Mouse (Mus musculus) intestine, postnatal 0 days (tissue): ENCODE measurements at regions not wholly inside any gene's neighbourhood (a gene's known extent, or its start where the extent isn't known, plus 50 kb on each side); places are given as distances from the start of the nearest gene placed in this dataset.

Experiments
- ATAC-seq: fragments of 200-750 bp; cut with Nextera tagmentation; 2 replicates; pipeline ENCODE4 v1.8.0; 2017; ENCODE audit warnings: mild to moderate bottlenecking, moderate TSS enrichment, moderate library complexity
- H3K27ac ChIP-seq: fragments of 300-500 bp; sonication (generic); 2 replicates; pipeline ENCODE4 v1.5.1; 2014; ENCODE audit warnings: mild to moderate bottlenecking, low read depth, low read length, moderate library complexity
- H3K27me3 ChIP-seq: fragments of 300-500 bp; sonication (generic); replicated peaks from 2 replicates; pipeline ENCODE4 v1.6.1; 2014; ENCODE audit warnings: low read length, mixed read lengths; ENCODE audit not compliant: control insufficient read depth, insufficient read depth
- H3K36me3 ChIP-seq: fragments of 300-500 bp; sonication (generic); 2 replicates; pipeline ENCODE4 v1.6.1; 2014; ENCODE audit warnings: mild to moderate bottlenecking, moderate library complexity; ENCODE audit not compliant: control insufficient read depth, insufficient read depth
- H3K4me1 ChIP-seq: fragments of 300-500 bp; sonication (generic); replicated peaks from 2 replicates; pipeline ENCODE4 v1.6.1; 2014; ENCODE audit warnings: antibody characterized with exemption, low read length, mixed read lengths; ENCODE audit not compliant: control insufficient read depth, insufficient read depth
- H3K4me2 ChIP-seq: fragments of 300-500 bp; sonication (generic); replicated peaks from 2 replicates; pipeline ENCODE4 v1.6.1; 2014; ENCODE audit warnings: low read depth, mild to moderate bottlenecking, moderate library complexity
- H3K4me3 ChIP-seq: fragments of 300-500 bp; sonication (generic); 2 replicates; pipeline ENCODE4 v1.5.1; 2014; ENCODE audit warnings: low read depth, low read length
- H3K9ac ChIP-seq: fragments of 300-500 bp; sonication (generic); 2 replicates; pipeline ENCODE4 v1.6.1; 2014; ENCODE audit warnings: mild to moderate bottlenecking, low read depth, low read length
- H3K9me3 ChIP-seq: fragments of 300-500 bp; sonication (generic); 2 replicates; pipeline ENCODE4 v1.6.1; 2016; ENCODE audit warnings: mixed run types; ENCODE audit not compliant: control insufficient read depth
- CTCF ChIP-seq: sonication (generic); IDR thresholded peaks from 2 replicates; pipeline ENCODE4 v1.5.1; 2016; ENCODE audit warnings: low read depth, mild to moderate bottlenecking, control low read depth, antibody characterized with exemption, moderate library complexity
- WGBS: fragments of 180-500 bp; shearing (Covaris S2); extraction: QIAGEN DNeasy Blood & Tissue Kit; methylation state at CpG from one replicate; pipeline ENCODE4 v1.1.7; 2014; 5-methylcytosine and 5-hydroxymethylcytosine counted together

DNA sequence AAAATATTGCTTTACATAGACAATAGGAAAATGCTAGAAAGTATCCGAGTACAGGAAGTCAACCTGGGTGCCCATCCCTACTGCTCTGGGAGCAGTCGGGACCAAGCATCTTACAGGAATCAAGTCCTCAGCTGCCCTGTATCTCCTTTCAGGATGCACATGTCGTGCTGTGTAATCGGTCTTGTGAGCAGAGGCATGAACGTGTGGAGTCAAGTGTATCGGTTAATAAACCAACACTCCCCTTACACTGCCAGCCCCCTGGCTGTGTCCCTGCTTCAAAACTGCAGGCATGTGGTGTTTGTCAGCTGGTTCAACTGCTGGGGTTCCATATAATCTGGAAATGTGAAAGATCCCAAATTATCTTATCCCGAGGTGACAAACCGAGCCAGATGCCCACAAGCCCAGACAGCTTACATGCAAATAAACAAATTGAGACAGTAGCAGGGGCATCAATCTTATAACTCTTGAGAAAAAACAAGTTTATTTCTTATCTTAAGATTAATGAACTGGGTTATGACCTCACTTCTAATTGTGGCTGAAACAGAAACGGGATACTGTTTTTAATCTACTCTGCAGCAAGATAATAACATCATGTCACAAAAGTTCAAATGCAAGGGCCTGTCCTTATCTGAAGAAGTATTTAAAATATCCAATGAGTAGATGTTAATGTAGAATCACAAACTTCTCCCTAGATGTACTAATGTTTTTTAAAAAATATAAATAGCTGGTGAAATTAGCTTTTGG lies 193.6 kb downstream of the Qdpr start:
- no peak overlapping the region for H3K9ac ChIP-seq

DNA sequence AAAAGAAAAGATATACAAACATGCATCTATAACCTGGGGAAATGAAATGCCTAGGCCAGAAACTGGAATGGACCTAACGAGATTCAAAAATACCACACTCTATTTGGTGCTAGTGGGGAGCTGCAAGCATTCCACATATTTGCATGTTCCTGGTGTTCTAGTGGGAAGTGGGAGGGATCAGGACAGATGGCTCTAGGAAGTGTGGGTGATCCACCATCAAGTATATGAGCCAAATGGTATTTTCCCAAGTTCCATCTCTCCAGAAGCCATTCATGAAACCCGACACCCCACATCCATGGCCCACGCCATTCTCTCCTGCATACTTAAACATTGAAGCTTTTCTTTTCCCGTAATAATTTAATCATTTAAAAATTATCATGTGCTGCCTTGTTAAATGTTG lies 218.2 kb downstream of the Qdpr start:
- no peak for TF ChIP-seq CTCF
- no peak overlapping the region for H3K4me2 ChIP-seq
- WGBS, result 80% methylated on average over 4 of the region's 4 CpGs

More for the DNA sequence above, 193.6 kb downstream of the Qdpr start:
- ATAC-seq, result no peak
- Histone ChIP-seq H3K4me2 (no peak overlapping the region), H3K4me3 (no peak overlapping the region), H3K4me1 (no peaks in the 10 kb centered on the region), H3K9me3 (no peaks in the 10 kb centered on the region), H3K36me3 (no peaks in the 10 kb centered on the region), H3K27me3 (no peaks in the 10 kb centered on the region), H3K27ac (no peak overlapping the region)
- WGBS, result 58% methylated on average over 9 of the region's 9 CpGs
- TF ChIP-seq CTCF, result no peak

DNA sequence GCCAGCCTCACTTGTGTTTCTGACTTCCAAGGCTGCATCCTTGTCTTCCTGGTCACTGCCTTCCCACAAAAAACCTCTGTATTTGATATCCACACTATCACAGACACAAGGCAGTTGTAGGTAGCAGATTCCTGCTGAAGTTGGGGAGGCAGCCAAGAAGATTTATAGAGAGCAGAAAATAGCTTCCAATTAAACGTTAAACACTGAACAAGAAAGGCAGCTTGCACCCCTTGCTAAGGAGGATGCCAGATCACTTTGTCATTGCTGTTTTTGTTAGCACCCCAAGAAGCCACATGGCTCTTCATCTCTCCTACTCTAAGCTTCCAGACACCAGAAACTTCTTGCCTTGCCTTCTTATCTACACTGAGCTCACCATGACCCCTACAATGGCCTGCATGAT lies 219.9 kb downstream of the Qdpr start:
- WGBS, result 55% methylated on average over 1 of the region's 1 CpGs
- no peaks in the 10 kb centered on the region for H3K4me1 ChIP-seq

More for the DNA sequence above, 218.2 kb downstream of the Qdpr start:
- no peak overlapping the region for H3K4me3 ChIP-seq
- no peak overlapping the region for H3K27ac ChIP-seq
- H3K9me3 ChIP-seq, result no peaks in the 10 kb centered on the region
- no peak overlapping the region for H3K9ac ChIP-seq
- H3K36me3 ChIP-seq, result no peaks in the 10 kb centered on the region
- ATAC-seq, result no peak
- no peaks in the 10 kb centered on the region for H3K4me1 ChIP-seq
- no peaks in the 10 kb centered on the region for H3K27me3 ChIP-seq

DNA sequence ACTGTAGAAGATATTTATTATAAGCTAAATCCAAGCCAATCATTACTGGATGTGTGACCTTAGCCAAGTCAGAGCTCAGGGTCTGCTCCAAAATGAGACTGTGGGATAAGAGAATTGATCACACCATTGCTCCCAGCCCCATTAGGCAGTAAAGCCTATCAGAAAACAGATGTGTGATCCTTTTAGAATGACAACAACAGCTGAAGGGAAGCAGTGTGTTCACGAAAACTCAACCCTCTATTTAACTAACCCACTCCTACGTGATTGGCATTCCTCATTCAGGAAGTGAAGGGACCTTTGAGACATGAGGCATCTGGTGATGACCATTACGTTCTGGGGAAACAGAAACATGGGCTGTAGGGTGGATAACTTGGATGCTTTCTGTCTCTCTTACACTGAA lies 220.6 kb downstream of the Qdpr start:
- Histone ChIP-seq H3K4me2 (no peak overlapping the region), H3K27me3 (no peaks in the 10 kb centered on the region), H3K36me3 (no peaks in the 10 kb centered on the region), H3K4me3 (no peak overlapping the region), H3K27ac (no peak overlapping the region), H3K9ac (no peak overlapping the region), H3K4me1 (no peaks in the 10 kb centered on the region), H3K9me3 (no peaks in the 10 kb centered on the region)
- WGBS, result 65% methylated on average over 3 of the region's 3 CpGs
- no peak for TF ChIP-seq CTCF
- no peak for ATAC-seq

More for the DNA sequence above, 219.9 kb downstream of the Qdpr start:
- H3K27ac ChIP-seq, result no peak overlapping the region
- no peak for TF ChIP-seq CTCF
- H3K9me3 ChIP-seq, result no peaks in the 10 kb centered on the region
- H3K4me3 ChIP-seq, result no peak overlapping the region
- no peaks in the 10 kb centered on the region for H3K36me3 ChIP-seq
- H3K27me3 ChIP-seq, result no peaks in the 10 kb centered on the region
- H3K9ac ChIP-seq, result no peak overlapping the region
- no peak overlapping the region for H3K4me2 ChIP-seq
- no peak for ATAC-seq

DNA sequence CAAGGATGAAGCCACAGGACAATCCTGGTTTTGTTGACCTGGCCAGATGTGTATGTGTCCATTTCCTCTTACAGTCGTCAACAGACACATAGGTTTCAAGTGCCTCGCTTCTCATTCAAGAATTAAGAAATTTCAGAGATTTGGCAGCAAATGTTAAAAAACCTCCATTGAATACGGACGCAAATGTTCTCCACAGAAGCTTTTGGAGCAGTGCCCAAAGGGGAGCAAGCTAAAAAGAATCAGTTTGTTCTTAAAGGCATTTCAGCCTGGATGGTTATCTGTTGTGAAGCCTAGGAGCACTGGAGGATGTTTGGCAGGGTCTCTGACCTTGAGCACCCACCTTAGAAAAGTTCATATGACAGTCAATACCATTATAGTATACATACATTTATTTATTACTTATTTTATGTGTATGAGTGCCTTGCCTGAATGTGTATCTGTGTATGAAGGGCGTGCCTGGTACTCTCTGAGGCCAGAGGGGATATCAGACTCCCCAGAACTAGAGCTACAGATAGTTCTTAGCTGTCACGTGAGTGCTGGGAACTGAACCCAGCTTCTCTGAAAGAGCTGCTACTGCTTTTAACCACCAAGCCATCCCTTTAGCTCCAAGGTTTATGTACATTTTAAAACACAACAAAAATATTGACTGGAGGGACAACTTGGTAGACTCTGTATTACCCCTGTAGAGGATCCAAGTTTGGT lies 221.7 kb downstream of the Qdpr start:
- H3K4me1 ChIP-seq, result no peaks in the 10 kb centered on the region
- no peak overlapping the region for H3K9ac ChIP-seq
- no peak overlapping the region for H3K27ac ChIP-seq
- H3K4me2 ChIP-seq, result no peak overlapping the region
- ATAC-seq, result no peak
- H3K4me3 ChIP-seq, result no peak overlapping the region
- no peaks in the 10 kb centered on the region for H3K27me3 ChIP-seq
- TF ChIP-seq CTCF, result no peak
- WGBS, result 71% methylated on average over 6 of the region's 6 CpGs
- H3K9me3 ChIP-seq, result no peaks in the 10 kb centered on the region
- no peaks in the 10 kb centered on the region for H3K36me3 ChIP-seq

DNA sequence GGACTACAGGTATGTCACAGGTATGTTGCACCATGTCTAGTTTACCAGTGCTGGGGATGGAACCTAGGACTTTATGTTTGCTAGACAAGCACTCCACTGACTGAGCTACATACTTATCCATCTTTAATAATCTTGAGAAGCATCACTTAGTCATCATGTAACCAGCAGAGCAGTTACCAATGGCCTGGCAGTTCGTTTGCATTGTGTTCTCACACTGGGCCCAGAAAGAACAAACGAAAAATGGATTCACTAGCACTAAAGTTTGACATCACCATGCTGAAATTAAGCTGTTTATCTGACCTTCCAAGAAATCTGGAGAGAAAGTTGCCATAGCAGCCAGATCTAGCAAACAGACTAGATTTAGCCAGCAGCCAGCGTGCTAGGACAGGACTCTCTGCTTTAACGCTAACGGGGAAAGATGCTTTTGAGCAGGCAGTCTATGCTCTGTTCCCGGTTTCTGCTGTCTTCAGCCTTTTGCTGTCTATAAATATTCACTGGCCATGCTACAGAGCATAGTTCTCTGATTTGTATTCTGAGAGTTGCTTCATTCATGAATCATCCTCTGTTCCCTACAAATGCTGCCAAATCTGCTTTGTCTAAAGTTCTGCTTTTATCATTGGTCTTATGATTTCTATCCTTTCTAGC lies 229.6 kb downstream of the Qdpr start:
- Histone ChIP-seq H3K36me3 (no peaks in the 10 kb centered on the region), H3K9me3 (no peaks in the 10 kb centered on the region), H3K27me3 (no peaks in the 10 kb centered on the region), H3K9ac (no peak overlapping the region), H3K4me1 (no peaks in the 10 kb centered on the region), H3K27ac (no peak overlapping the region), H3K4me2 (no peak overlapping the region), H3K4me3 (no peak overlapping the region)
- 44% methylated on average over 6 of the region's 6 CpGs for WGBS
- no peak for TF ChIP-seq CTCF
- ATAC-seq, result no peak
